Mouse (Mus musculus) left cerebral cortex, postnatal 36 days (tissue): ENCODE data around the gene Fam228b. TPM values are rescaled to one million over a fixed set of nuclear protein-coding genes. Genes with fewer than 3 reads are reported as not detected.
"Not testable (repeated sequence)": the region's sequence is repeated elsewhere in the genome, so short reads cannot be mapped to it uniquely, and the experiment has no call there.

ENCODE experiments used
- DNase-seq, 2 experiments: peaks; one replicate each; pipeline ENCODE4 v3.0.0; 2021 to 2022; ENCODE audit warnings: low spot score in 2 of 2, mixed read lengths in 1 of 2
- intact Hi-C: fragments of 180-260 bp; cut with DNase I; formaldehyde crosslinking; loops from one replicate; pipeline ENCODE4 v1.15.1; 2025
- total RNA-seq, 2 experiments: library from RNA; stranded (reverse); gene quantifications; 2 replicates each; pipeline ENCODE4 v1.2.3; 2021

The Fam228b gene
- total RNA-seq, result 10 to 100 TPM; 18.8 to 21.8 TPM

GRCm38 (mm10) chr12:4768492-4769332 is at the start of gene Fam228b, which contains the start of gene Pfn4:
Gene Fam228b (minus strand): TSS chr12:4769267.
Gene Pfn4 (plus strand): TSS chr12:4769022.
- peak; percentile 98 for DNase-seq
- intact Hi-C loops, result no loop called here

DNA sequence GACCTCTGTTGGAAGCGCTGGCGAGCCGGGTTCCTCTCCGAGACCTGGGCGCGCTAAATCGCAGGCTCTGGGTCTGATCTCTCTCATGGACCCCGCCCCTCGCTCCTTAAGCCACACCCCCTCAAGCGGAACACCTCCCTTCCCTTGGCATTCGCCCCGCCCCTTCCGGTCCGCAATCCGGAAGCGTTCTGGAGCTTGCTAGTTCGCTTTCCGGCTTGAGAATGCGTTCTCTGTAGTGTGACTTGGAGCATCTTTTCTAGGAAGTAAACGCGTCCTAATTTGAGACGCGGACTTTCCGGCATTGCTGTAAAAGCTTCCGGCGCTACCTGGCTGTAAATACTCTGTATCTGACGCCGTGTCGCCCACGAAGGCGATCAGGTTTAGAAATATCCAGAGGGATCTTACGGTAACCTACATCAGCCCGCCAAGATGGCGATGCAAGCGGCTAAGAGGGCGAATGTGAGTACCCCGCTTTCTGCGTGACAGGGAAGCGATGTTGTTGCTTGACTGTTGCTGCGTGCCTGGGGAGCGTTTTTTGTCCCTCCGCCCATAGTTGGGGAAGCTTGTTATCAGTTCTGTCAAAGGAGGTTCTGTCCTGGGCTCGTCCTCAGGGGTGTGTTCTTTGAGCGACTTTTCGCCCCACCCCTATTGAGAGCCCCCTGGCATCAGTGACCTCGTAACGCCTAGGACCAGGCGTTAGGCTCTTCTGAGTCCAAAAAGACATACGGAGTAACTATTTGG is 48.5 kb upstream of the Fam228b start, which contains the start of gene Sf3b6:
Gene Sf3b6 (plus strand): TSS at position 184 of the 741 bp plus-strand sequence.
- intact Hi-C loops, result no loop called here

GRCm38 (mm10) chr12:4816680-4817360 is 47.8 kb upstream of the Fam228b start:
- intact Hi-C loops, result no loop called here
- no peak for DNase-seq

More for the DNA sequence above, 48.5 kb upstream of the Fam228b start, which contains the start of gene Sf3b6:
- DNase-seq, result peak; percentile 96 to 97

GRCm38 (mm10) chr12:4813636-4814035 is 44.6 kb upstream of the Fam228b start:
- no peak for DNase-seq
- intact Hi-C loops, result loop anchor here (2.0 kb wide), 1 partner anchor 17 kb away; no protein-coding TSS in a partner anchor

DNA sequence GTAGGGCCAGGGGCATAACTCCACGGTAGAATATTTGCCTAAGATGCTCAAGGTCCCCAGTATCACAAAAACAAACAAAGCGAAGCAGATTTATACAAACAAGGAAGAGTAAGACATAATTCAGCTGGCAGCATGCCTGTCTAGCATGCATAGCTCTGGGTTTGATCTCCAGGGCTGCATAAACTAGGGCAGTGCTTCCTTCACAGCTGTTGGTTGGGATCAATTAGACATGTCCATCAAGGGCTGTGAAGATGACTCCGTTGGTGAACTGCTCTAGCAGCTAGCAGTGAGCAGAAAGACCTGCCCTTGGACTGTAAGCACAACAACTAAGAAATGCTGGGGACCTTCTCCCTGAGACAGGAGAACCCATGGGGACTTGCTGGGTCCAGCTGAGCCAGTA is 42.6 kb upstream of the Fam228b start:
- intact Hi-C loops, result no loop called here
- no peak for DNase-seq

DNA sequence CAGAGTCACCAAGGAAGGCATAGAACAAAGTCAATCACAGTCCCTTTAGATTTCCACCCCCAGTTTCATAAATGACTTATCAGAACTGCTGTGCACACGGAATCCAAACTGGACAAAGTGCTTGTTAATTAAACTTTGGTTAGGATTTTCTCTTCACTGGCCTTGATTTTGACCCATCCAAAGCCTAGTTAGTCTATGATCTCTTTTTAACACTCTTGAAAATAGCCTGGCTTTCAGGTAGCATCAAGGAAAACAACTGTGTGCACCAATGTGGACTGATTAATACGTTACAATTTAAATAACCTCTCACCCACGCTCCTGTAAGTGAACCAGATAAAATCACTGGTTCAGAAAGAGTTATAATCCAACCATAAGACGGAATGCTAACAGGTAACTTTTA is 42.0 kb upstream of the Fam228b start:
- DNase-seq, result no peak
- intact Hi-C loops, result no loop called here

GRCm38 (mm10) chr12:4797471-4797870 is 28.4 kb upstream of the Fam228b start:
- intact Hi-C loops, result loop anchor here (2.0 kb wide), 1 partner anchor 17 kb away; no protein-coding TSS in a partner anchor
- DNase-seq, result not testable (repeated sequence)

DNA sequence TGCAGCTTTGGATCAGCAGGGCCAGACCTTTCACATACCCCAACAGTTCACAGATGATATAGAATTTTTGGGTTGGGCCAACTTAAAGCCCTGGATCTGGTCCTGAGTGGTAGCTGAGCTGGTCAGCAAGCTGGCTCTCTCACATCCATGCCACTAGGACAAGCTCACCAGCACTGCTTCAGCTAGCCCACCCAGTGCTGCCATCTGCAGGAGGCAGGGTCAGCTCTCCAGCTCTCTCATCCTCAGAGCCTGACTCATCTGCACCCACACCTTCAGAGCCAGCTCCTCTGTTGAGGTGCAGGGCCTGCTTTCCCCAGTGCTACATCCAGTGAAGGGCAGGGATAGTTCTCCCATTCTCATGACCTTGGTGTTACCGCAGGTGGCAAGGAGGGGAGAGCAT is 24.7 kb upstream of the Fam228b start:
- intact Hi-C loops, result no loop called here
- DNase-seq, result peak in 1 of 2 experiments; percentile 9

DNA sequence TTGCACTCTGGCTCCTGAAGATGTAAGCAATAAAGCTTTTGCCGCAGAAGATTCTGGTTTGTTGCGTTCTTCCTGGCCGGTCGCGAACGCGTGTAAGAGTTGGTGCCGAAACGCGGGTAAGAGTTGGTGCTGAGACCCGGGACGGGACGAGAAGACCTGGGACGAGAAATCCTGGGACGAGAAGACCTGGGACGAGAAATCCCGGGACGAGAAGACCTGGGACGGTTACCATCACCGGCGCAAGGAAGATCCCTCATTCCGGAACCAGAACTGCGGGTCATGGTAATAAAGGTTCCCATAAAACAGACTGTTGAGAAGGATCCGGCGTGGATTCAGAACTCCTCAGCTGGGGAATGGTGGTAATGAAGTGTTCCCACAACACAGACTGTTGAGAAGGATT is 19.1 kb upstream of the Fam228b start:
- intact Hi-C loops, DNase-seq: not testable (repeated sequence)

- DNase-seq, result no peak
- intact Hi-C loops, result no loop called here
Observed at GRCm38 (mm10) chr12:4784466-4784865, 15.4 kb upstream of the Fam228b start.

- intact Hi-C loops, result no loop called here
- DNase-seq, result no peak
Observed at GRCm38 (mm10) chr12:4783598-4783997, 14.5 kb upstream of the Fam228b start.

- intact Hi-C loops, result not testable (repeated sequence)
Observed at GRCm38 (mm10) chr12:4781725-4782404, 12.8 kb upstream of the Fam228b start.

DNA sequence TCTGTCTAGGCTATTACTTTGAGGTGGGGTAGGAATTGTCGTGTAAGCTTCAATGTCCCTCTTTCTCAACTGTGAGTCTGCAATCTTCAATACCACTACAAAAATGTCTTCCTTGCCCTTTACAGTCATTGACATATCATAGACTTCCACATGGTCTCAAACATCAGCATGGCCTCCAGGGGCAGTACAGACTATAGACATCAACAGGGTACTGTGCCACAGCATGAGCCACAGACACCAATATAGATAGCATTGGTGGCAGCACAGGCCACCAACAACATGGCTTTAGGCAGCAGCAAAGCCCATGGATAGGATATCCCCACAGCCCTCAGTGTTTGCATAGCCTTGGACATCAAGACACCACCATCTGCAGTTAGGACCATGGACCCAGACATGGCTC is 12.2 kb upstream of the Fam228b start:
- DNase-seq, result no peak
- intact Hi-C loops, result no loop called here

More at GRCm38 (mm10) chr12:4781725-4782404, 12.8 kb upstream of the Fam228b start:
- DNase-seq, result not testable (repeated sequence)

DNA sequence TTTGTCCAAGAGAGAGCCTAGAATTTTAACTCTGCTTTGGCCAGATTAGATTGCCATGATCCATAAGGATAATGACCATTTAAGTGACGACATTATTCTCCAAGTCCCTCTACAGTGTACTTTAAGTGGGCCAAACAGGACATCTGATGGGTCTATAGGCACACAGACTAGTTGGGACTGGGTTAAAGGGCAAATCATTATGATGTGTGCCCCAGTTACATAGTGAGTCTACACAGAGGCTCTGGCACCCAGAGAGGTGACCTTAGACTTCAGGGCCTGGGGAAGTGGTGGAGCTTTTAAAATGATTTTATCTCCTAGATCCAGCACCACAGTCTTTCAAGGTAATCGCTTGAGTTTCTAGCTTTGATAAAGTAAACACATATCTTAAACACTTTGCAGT is 11.2 kb upstream of the Fam228b start:
- intact Hi-C loops, result no loop called here

GRCm38 (mm10) chr12:4777734-4778133 is 8.7 kb upstream of the Fam228b start:
- DNase-seq, result no peak
- intact Hi-C loops, result no loop called here

More for the DNA sequence above, 11.2 kb upstream of the Fam228b start:
- DNase-seq, result no peak

- intact Hi-C loops, result no loop called here
Observed at GRCm38 (mm10) chr12:4775588-4775949, 6.5 kb upstream of the Fam228b start.

GRCm38 (mm10) chr12:4774895-4775587 is 6.0 kb upstream of the Fam228b start:
- intact Hi-C loops, result no loop called here
- no peak for DNase-seq

More at GRCm38 (mm10) chr12:4775588-4775949, 6.5 kb upstream of the Fam228b start:
- no peak for DNase-seq

- intact Hi-C loops, result no loop called here
- DNase-seq, result no peak
Observed at GRCm38 (mm10) chr12:4769333-4769723, 261 bp upstream of the Fam228b start.

DNA sequence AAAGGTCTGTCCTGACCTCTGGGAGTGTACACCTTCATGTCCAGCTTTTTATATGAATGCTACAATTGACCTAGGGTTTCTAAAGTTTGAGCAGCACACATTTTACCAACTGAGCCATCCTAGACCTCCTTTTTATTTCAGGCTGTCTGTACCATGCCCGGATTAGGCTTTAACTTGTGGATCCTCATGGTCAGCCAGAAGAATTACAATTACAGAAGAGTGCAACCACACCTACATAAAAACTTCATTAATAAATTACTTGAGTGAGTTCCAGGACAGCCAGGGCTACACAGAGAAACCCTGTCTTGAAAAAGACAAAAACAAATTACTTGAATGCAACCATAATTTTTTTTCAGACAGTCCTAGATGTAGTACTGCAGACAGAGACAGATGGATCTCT is 12.0 kb downstream of the Fam228b start:
- no peak for DNase-seq
- intact Hi-C loops, result no loop called here
